Mouse (Mus musculus) CH12.LX (cell line): ENCODE measurements around the gene Qsox1. TPM values are rescaled to one million over a fixed set of nuclear protein-coding genes. Genes with fewer than 3 reads are reported as not detected.
A peak's percentile ranks its signal among the peaks of the same experiment; 100 is the strongest.

ENCODE experiments used
- DNase-seq: peaks from one replicate; pipeline ENCODE4 v3.0.0-alpha.2; 2013; ENCODE audit errors: extremely low read depth
- H3K27ac ChIP-seq: 2 replicates; pipeline ENCODE4 v1.5.1; 2012; ENCODE audit warnings: low read depth, mild to moderate bottlenecking, control low read depth, moderate library complexity; ENCODE audit not compliant: insufficient read depth
- H3K27me3 ChIP-seq: replicated peaks from 2 replicates; pipeline ENCODE3; 2012; ENCODE audit warnings: inconsistent platforms
- H3K36me3 ChIP-seq, 2 experiments: replicated peaks in 1 of 2; 2 replicates each; pipeline versions ENCODE3 to v1.6.1; 2012; ENCODE audit warnings: inconsistent platforms in 1 of 2, low read length in 1 of 2, mild to moderate bottlenecking in 1 of 2, mixed read lengths in 1 of 2, moderate library complexity in 1 of 2; ENCODE audit not compliant: control insufficient read depth in 1 of 2, insufficient read depth in 1 of 2
- H3K4me1 ChIP-seq, 2 experiments: 2 replicates each; pipeline ENCODE4 v1.6.1; 2012; ENCODE audit warnings: inconsistent platforms in 1 of 2, moderate library complexity in 1 of 2; ENCODE audit not compliant: insufficient read depth in 2 of 2, control insufficient read depth in 1 of 2
- H3K4me2 ChIP-seq: 2 replicates; pipeline ENCODE4 v1.6.1; 2012; ENCODE audit warnings: low read depth, mild to moderate bottlenecking, control low read depth; ENCODE audit not compliant: poor library complexity, insufficient read depth, severe bottlenecking
- H3K4me3 ChIP-seq, 3 experiments: fragments of 150-350 bp in 1 of 3; sonication (generic) in 1 of 3; replicated peaks in 1 of 3; 2 replicates each; pipeline versions ENCODE3 to v1.5.1; 2011 to 2012; ENCODE audit warnings: low read depth in 2 of 3, low read length in 2 of 3, mild to moderate bottlenecking in 2 of 3, moderate library complexity in 2 of 3, control low read depth in 1 of 3, improper control_type of control experiment in 1 of 3, inconsistent platforms in 1 of 3, mixed read lengths in 1 of 3; ENCODE audit not compliant: poor library complexity in 1 of 3
- H3K79me2 ChIP-seq: replicated peaks from 2 replicates; pipeline ENCODE4 v1.6.1; 2012; ENCODE audit warnings: mild to moderate bottlenecking, moderate library complexity; ENCODE audit not compliant: control insufficient read depth, poor library complexity, insufficient read depth, severe bottlenecking; ENCODE audit errors: extremely low read depth
- H3K9ac ChIP-seq: 2 replicates; pipeline ENCODE4 v1.6.1; 2012; ENCODE audit warnings: low read depth, mild to moderate bottlenecking, control low read depth, moderate library complexity; ENCODE audit not compliant: insufficient read depth
- H3K9me3 ChIP-seq: replicated peaks from 2 replicates; pipeline ENCODE3; 2012; ENCODE audit warnings: low read length, inconsistent platforms, mixed read lengths
- BHLHE40 ChIP-seq: IDR thresholded peaks from 2 replicates; pipeline ENCODE4 v1.6.1; 2011; ENCODE audit warnings: mild to moderate bottlenecking, low read depth, low read length, improper control_type of control experiment
- CHD1 ChIP-seq: IDR thresholded peaks from 2 replicates; pipeline ENCODE4 v1.6.1; 2012; ENCODE audit warnings: low read depth, low read length, improper control_type of control experiment, inconsistent platforms
- CTCF ChIP-seq, 2 experiments: IDR thresholded peaks in 1 of 2; conservative IDR thresholded peaks in 1 of 2; 2 replicates each; pipeline ENCODE4 v1.5.1; 2011 to 2012; ENCODE audit warnings: low read depth in 2 of 2, low read length in 2 of 2, improper control_type of control experiment in 1 of 2, inconsistent platforms in 1 of 2, mild to moderate bottlenecking in 1 of 2, moderate library complexity in 1 of 2
- HCFC1 ChIP-seq: IDR thresholded peaks from 2 replicates; pipeline ENCODE4 v1.6.1; 2012; ENCODE audit warnings: low read depth, mild to moderate bottlenecking, inconsistent platforms, low read length, improper control_type of control experiment
- JUND ChIP-seq: conservative IDR thresholded peaks from 2 replicates; pipeline ENCODE4 v1.6.1; 2011; ENCODE audit warnings: low read depth, low read length, improper control_type of control experiment
- KAT2A ChIP-seq: IDR thresholded peaks from 2 replicates; pipeline ENCODE4 v1.6.1; 2012; ENCODE audit warnings: low read length, improper control_type of control experiment, inconsistent platforms; ENCODE audit not compliant: insufficient replicate concordance
- MAFK ChIP-seq: IDR thresholded peaks from 2 replicates; pipeline ENCODE4 v1.6.1; 2011; ENCODE audit warnings: low read length, improper control_type of control experiment; ENCODE audit not compliant: insufficient replicate concordance
- MAZ ChIP-seq: IDR thresholded peaks from 2 replicates; pipeline ENCODE4 v1.6.1; 2012; ENCODE audit warnings: low read depth, mild to moderate bottlenecking, inconsistent platforms, low read length, improper control_type of control experiment, moderate library complexity
- PAX5 ChIP-seq: IDR thresholded peaks from 2 replicates; pipeline ENCODE4 v1.6.1; 2012; ENCODE audit warnings: low read length, inconsistent platforms, mixed read lengths
- POLR2A ChIP-seq: IDR thresholded peaks from 2 replicates; pipeline ENCODE4 v1.6.1; 2011; ENCODE audit warnings: low read depth, mild to moderate bottlenecking, improper control_type of control experiment, low read length
- USF1 ChIP-seq: IDR thresholded peaks from 2 replicates; pipeline ENCODE4 v1.6.1; 2014; ENCODE audit warnings: low read depth, mild to moderate bottlenecking, inconsistent platforms, low read length, improper control_type of control experiment
- ZKSCAN1 ChIP-seq: IDR thresholded peaks from 2 replicates; pipeline ENCODE4 v1.6.1; 2012; ENCODE audit warnings: low read depth, inconsistent platforms, low read length, improper control_type of control experiment, borderline replicate concordance
- dilution Hi-C: fragments of 300-500 bp; cut with MboI; formaldehyde crosslinking; loops from 2 replicates; pipeline ENCODE4 v1.14.3; 2020; ENCODE audit warnings: low sequenced_read_pairs; ENCODE audit not compliant: extremely low pct_unique_long_range_greater_than_20kb, extremely low pct_ligation_motif_present
- in situ Hi-C: fragments of 300-500 bp; cut with MboI; formaldehyde crosslinking; loops from 3 replicates; pipeline ENCODE4 v1.14.3; 2019; ENCODE audit warnings: low sequenced_read_pairs, low pct_ligation_motif_present, low pct_unique_long_range_greater_than_20kb, mixed read lengths
- polyA plus RNA-seq: library from polyadenylated mRNA; unstranded; fragments of >175 nt; gene quantifications from 2 replicates; pipeline ENCODE4 v1.2.1, GENCODE M21; 2012; ENCODE audit warnings: low read depth; ENCODE audit not compliant: insufficient read length
- total RNA-seq, 2 experiments: library from RNA; depleted of rRNA; stranded (reverse); fragments of 300-350 nt in 1 of 2; fragments of >200 nt in 1 of 2; gene quantifications; 2 replicates each; pipeline ENCODE4 v1.2.3; 2012 to 2014

Gene Qsox1
- total and polyA plus RNA-seq, 3 experiments: 8.6 to 13.7 (median 11.6) TPM

DNA sequence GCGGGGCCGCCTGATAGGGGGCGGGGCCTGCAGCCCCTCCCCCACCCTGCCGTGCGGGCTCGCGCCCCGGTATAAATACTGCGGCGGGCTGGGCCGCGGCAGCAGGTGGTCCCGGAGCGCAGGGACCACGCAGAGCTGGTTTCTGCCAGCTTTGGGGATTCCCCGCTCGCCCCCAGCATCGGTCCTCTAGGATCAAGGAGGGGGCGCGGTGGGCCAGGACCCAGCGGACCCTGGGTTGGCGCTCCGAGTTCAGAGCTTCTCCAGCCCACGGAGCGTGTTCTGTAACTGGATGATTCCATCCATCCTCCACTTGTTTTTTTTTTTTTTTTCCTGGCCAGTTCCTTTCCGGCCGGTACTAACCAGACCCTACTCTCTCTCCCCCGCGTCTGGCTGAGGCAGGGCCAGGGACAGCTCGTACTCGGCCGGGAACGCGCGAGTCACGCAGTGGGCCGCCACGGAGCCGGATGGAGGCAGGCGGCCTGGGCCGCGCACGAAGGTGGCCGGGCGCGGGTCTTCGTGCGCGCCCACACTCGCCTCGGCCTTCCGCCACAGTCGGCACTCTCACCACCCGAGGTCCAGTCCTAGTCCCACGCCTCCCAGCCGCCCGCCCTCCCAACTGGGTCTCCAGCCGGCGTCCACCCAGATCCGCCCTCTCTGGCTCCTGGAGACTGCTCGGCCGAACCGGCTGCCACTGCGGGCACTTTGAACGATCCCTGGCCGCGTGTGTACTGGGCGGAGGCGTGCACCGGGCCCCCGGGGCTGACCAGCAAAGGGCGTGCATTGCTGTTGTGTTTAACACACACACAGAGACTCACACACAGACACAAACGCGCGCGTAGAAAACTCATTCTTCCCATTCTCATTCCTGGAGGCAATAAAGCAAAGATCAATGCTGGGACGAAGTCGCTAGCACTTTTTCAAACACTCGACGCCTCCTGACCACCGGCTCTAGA, 70.0 kb downstream of the Qsox1 start:
- Histone ChIP-seq H3K4me2 (peak overlapping the region; percentile 88), H3K4me3 (peak overlapping the region in 1 of 3 experiments; percentile 56), H3K9me3 (peaks cover 16% of the 10 kb centered on the region), H3K36me3 (no peaks in the 10 kb centered on the region), H3K27ac (no peak overlapping the region), H3K4me1 (no peaks in the 10 kb centered on the region; a peak in 1 of 4 replicates), H3K79me2 (no peaks in the 10 kb centered on the region), H3K27me3 (peaks cover 28% of the 10 kb centered on the region)
- in situ Hi-C loops: no loop called here
- no peak for DNase-seq
- TF ChIP-seq HCFC1 (no peak), ZKSCAN1 (no peak), USF1 (no peak)
- TF ChIP-seq, all 38 proteins: peak for 0
- dilution Hi-C loops: no loop called here
- H3K9ac ChIP-seq: no peak overlapping the region

DNA sequence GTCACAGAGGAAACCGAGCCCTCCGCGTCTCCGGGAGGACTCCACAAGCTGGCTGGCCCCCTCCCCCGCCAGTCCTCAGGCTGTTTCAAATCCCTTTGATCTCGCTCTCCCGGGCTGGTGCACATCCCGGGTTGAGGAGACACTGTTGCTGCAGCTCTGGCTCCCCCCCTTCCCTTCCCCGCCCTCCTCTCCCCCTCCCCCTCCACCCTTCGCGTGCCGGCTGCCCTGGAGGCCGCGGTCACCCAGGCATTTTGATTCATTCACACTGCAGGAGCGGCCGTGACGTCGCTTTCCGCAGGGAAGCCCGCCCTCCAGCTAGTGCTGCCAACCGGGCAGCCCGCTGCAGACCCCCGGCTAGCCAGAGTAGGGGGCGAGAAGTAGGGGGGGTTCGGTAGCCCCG, 70.7 kb downstream of the Qsox1 start:
- peak overlapping the region in 2 of 3 experiments; percentile 13 to 56 for H3K4me3 ChIP-seq
- H3K36me3 ChIP-seq: no peaks in the 10 kb centered on the region
- no peaks in the 10 kb centered on the region for H3K79me2 ChIP-seq
- TF ChIP-seq MAFK (no peak), JUND (no peak), USF1 (no peak), HCFC1 (no peak), MAZ (no peak), PAX5 (no peak), POLR2A (no peak), KAT2A (no peak), CTCF (conservative IDR thresholded peaks at IDR 0.05 in 1 of 2, IDR thresholded peaks at IDR 0.05 in 1 of 2; ENCODE audit: low read depth in 2 of 2, low read length in 2 of 2) (no peak)
- H3K27ac ChIP-seq: no peak overlapping the region
- H3K9ac ChIP-seq: no peak overlapping the region
- in situ Hi-C loops: no loop called here
- H3K9me3 ChIP-seq: peaks cover 23% of the 10 kb centered on the region
- peak overlapping the region; percentile 88 for H3K4me2 ChIP-seq
- H3K27me3 ChIP-seq: peaks cover 24% of the 10 kb centered on the region
- dilution Hi-C loops: no loop called here
- no peaks in the 10 kb centered on the region; a peak in 1 of 4 replicates for H3K4me1 ChIP-seq
- DNase-seq: no peak

DNA sequence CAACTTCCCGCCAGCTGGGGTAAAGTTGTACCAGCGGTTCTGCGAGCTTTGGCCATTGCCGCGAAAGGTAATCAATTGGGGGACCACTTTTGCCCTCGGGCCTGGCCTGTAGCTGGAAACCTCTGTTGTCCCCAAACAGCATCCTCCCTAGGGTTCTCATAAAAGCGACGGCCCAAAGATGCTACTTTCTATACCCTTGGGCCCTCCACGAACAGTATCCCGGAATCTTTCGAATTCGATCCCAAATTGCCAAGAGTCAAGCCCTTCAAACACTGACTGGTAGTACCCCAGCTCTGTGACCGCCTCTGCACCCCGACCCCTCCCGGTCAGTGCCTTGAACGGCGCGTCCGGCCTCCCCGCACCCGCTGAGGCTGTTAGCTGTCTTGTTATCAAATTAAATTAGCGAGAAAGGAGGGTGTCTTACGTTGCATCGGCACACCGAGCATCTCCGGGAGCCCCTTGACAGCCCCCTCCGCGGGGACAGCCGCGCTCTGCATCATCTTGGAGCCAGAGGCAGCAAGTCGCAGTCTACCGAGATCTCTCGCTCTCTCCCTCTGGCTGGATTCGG, 71.2 kb downstream of the Qsox1 start:
- in situ Hi-C loops: no loop called here
- dilution Hi-C loops: no loop called here
- peaks cover 26% of the 10 kb centered on the region for H3K9me3 ChIP-seq
- H3K9ac ChIP-seq: no peak overlapping the region
- H3K27ac ChIP-seq: no peak overlapping the region
- DNase-seq: no peak
- TF ChIP-seq ZKSCAN1: no peak
- TF ChIP-seq BHLHE40: no peak
- TF ChIP-seq JUND: no peak
- no peak for TF ChIP-seq CHD1
- peak overlapping the region; percentile 88 for H3K4me2 ChIP-seq
- H3K4me3 ChIP-seq: no peak overlapping the region
- peaks cover 24% of the 10 kb centered on the region for H3K27me3 ChIP-seq
- H3K4me1 ChIP-seq: no peaks in the 10 kb centered on the region; a peak in 1 of 4 replicates
- H3K79me2 ChIP-seq: no peaks in the 10 kb centered on the region
- no peaks in the 10 kb centered on the region for H3K36me3 ChIP-seq
